Mouse (Mus musculus): ENCODE data around the gene Dhps. TPM values are rescaled to one million over a fixed set of nuclear protein-coding genes. Genes with fewer than 3 reads are reported as not detected.
"Not testable (repeated sequence)": the region's sequence is repeated elsewhere in the genome, so short reads cannot be mapped to it uniquely, and the experiment has no call there.

Gene Dhps
- polyA plus RNA-seq, 1 experiment from 2014 or later = 69.2 TPM

- Histone ChIP-seq H3K9me3 (replicated peaks) (no peaks in the 10 kb centered on the region), H3K4me3 (peak overlapping the region; percentile 87), H3K9ac (0 out of 2 replicates have a peak overlapping the region, but pooled peaks have one; percentile 85), H3K4me2 (replicated peaks) (peak overlapping the region; percentile 63), H3K27me3 (no peaks in the 10 kb centered on the region), H3K4me1 (peaks cover 12% of the 10 kb centered on the region), H3K27ac (peak overlapping the region; percentile 96; the same call in 1 of the 2 replicates), H3K36me3 (peaks cover 54% of the 10 kb centered on the region)
- 88% methylated on average over 5 of the region's 5 CpGs for WGBS
- no peak for ATAC-seq (ENCODE audit: low FRiP score)
Measured at GRCm38 (mm10) chr8:85071041-85071440, 516 bp upstream of the Dhps start.

- peak overlapping the region; percentile 96 for H3K27ac ChIP-seq
- H3K4me3 ChIP-seq = peak overlapping the region; percentile 87
- peak overlapping the region; percentile 63 for H3K4me2 ChIP-seq (replicated peaks)
- H3K27me3 ChIP-seq = no peaks in the 10 kb centered on the region
- 46% methylated on average over 9 of the region's 9 CpGs for WGBS
- H3K4me1 ChIP-seq = peaks cover 12% of the 10 kb centered on the region
- H3K9me3 ChIP-seq (replicated peaks) = no peaks in the 10 kb centered on the region
- H3K36me3 ChIP-seq = peaks cover 50% of the 10 kb centered on the region
- H3K9ac ChIP-seq = peak overlapping the region; percentile 85
- no peak for ATAC-seq (ENCODE audit: low FRiP score)
Measured at GRCm38 (mm10) chr8:85072364-85072929, 890 bp downstream of the Dhps start.

GRCm38 (mm10) chr8:85073041-85073612 lies 1.6 kb downstream of the Dhps start:
- Histone ChIP-seq H3K9ac (no peak overlapping the region; the same call in 1 of the 2 replicates), H3K27me3 (no peaks in the 10 kb centered on the region), H3K4me1 (peaks cover 12% of the 10 kb centered on the region), H3K9me3 (replicated peaks) (no peaks in the 10 kb centered on the region), H3K4me3 (0 out of 2 replicates have a peak overlapping the region, but pooled peaks have one; percentile 87), H3K4me2 (replicated peaks) (0 out of 2 replicates have a peak overlapping the region, but pooled peaks have one; percentile 19), H3K27ac (no peak overlapping the region), H3K36me3 (peaks cover 46% of the 10 kb centered on the region)
- ATAC-seq (ENCODE audit: low FRiP score) = no peak
- 94% methylated on average over 15 of the region's 15 CpGs for WGBS

- H3K27me3 ChIP-seq = no peaks in the 10 kb centered on the region
- H3K9me3 ChIP-seq (replicated peaks) = no peaks in the 10 kb centered on the region
- H3K4me1 ChIP-seq = peaks cover 12% of the 10 kb centered on the region
- WGBS = 88% methylated on average over 10 of the region's 10 CpGs
- no peak overlapping the region for H3K4me3 ChIP-seq
- peaks cover 43% of the 10 kb centered on the region for H3K36me3 ChIP-seq
- no peak overlapping the region for H3K4me2 ChIP-seq (replicated peaks)
- no peak for ATAC-seq (ENCODE audit: low FRiP score)
- no peak overlapping the region for H3K9ac ChIP-seq
- H3K27ac ChIP-seq = no peak overlapping the region
Measured at GRCm38 (mm10) chr8:85074167-85074566, 2.6 kb downstream of the Dhps start.

GRCm38 (mm10) chr8:85074617-85075016 lies 3.1 kb downstream of the Dhps start:
- Histone ChIP-seq H3K27ac (no peak overlapping the region), H3K4me2 (replicated peaks) (no peak overlapping the region), H3K9me3 (replicated peaks) (no peaks in the 10 kb centered on the region), H3K4me1 (peaks cover 15% of the 10 kb centered on the region), H3K36me3 (peaks cover 43% of the 10 kb centered on the region), H3K4me3 (no peak overlapping the region), H3K27me3 (no peaks in the 10 kb centered on the region), H3K9ac (no peak overlapping the region)
- WGBS = 94% methylated on average over 10 of the region's 10 CpGs
- ATAC-seq (ENCODE audit: low FRiP score) = no peak

- Histone ChIP-seq H3K36me3 (peaks cover 43% of the 10 kb centered on the region), H3K27ac (no peak overlapping the region), H3K9ac (no peak overlapping the region), H3K4me2 (replicated peaks) (no peak overlapping the region), H3K27me3 (no peaks in the 10 kb centered on the region), H3K9me3 (replicated peaks) (no peaks in the 10 kb centered on the region), H3K4me1 (peaks cover 15% of the 10 kb centered on the region), H3K4me3 (no peak overlapping the region)
- 66% methylated on average over 9 of the region's 9 CpGs for WGBS
- ATAC-seq (ENCODE audit: low FRiP score) = no peak
Measured at GRCm38 (mm10) chr8:85076001-85076400, 4.4 kb downstream of the Dhps start.

GRCm38 (mm10) chr8:85076993-85077392 lies 5.4 kb downstream of the Dhps start:
- H3K36me3 ChIP-seq = peaks cover 43% of the 10 kb centered on the region
- no peak overlapping the region for H3K4me2 ChIP-seq (replicated peaks)
- H3K9ac ChIP-seq = no peak overlapping the region
- peaks cover 19% of the 10 kb centered on the region for H3K4me1 ChIP-seq
- no peaks in the 10 kb centered on the region for H3K27me3 ChIP-seq
- no peak for ATAC-seq (ENCODE audit: low FRiP score)
- WGBS = 0% methylated on average over 2 of the region's 2 CpGs
- no peak overlapping the region for H3K27ac ChIP-seq
- H3K9me3 ChIP-seq (replicated peaks) = no peaks in the 10 kb centered on the region
- H3K4me3 ChIP-seq = no peak overlapping the region

GRCm38 (mm10) chr8:85080214-85080531 lies 8.6 kb downstream of the Dhps start:
- Histone ChIP-seq H3K4me2 (replicated peaks) (peak overlapping the region; percentile 71), H3K27ac (peak overlapping the region; percentile 62; the same call in 1 of the 2 replicates)
- 1% methylated on average over 25 of the region's 25 CpGs for WGBS

GRCm38 (mm10) chr8:85080532-85081215 lies 9.1 kb downstream of the Dhps start, which contains the start of gene Wdr83os:
Wdr83os (plus strand) TSS chr8:85080740.
- H3K4me1 ChIP-seq = peaks cover 29% of the 10 kb centered on the region
- peaks cover 25% of the 10 kb centered on the region for H3K36me3 ChIP-seq
- peak; percentile 18 for ATAC-seq (ENCODE audit: low FRiP score)
- peak within 1 kb of the TSS; percentile 90 for H3K4me3 ChIP-seq
- no peaks in the 10 kb centered on the region for H3K27me3 ChIP-seq
- no peaks in the 10 kb centered on the region for H3K9me3 ChIP-seq (replicated peaks)
- H3K9ac ChIP-seq = peak within 1 kb of the TSS; percentile 92
- H3K27ac ChIP-seq = peak within 1 kb of the TSS; percentile 62; the same call in 1 of the 2 replicates
- H3K4me2 ChIP-seq (replicated peaks) = peak within 1 kb of the TSS; percentile 71
- WGBS = under 1% methylated on average over 30 of the region's 30 CpGs

More at GRCm38 (mm10) chr8:85080214-85080531, 8.6 kb downstream of the Dhps start:
- Histone ChIP-seq H3K4me1 (peaks cover 29% of the 10 kb centered on the region), H3K36me3 (peaks cover 24% of the 10 kb centered on the region), H3K9me3 (replicated peaks) (no peaks in the 10 kb centered on the region), H3K4me3 (peak overlapping the region; percentile 90), H3K9ac (peak overlapping the region; percentile 92), H3K27me3 (no peaks in the 10 kb centered on the region)
- ATAC-seq (ENCODE audit: low FRiP score) = no peak

GRCm38 (mm10) chr8:85081216-85081555 lies 9.6 kb downstream of the Dhps start, which contains the start of gene Wdr83:
Wdr83 (minus strand) TSS chr8:85081306.
- Histone ChIP-seq H3K4me2 (replicated peaks) (peak within 1 kb of the TSS; percentile 71), H3K4me3 (peak within 1 kb of the TSS; percentile 90), H3K9me3 (replicated peaks) (no peaks in the 10 kb centered on the region), H3K27me3 (no peaks in the 10 kb centered on the region), H3K27ac (peak within 1 kb of the TSS; percentile 62; the same call in 1 of the 2 replicates), H3K36me3 (peaks cover 21% of the 10 kb centered on the region), H3K9ac (peak within 1 kb of the TSS; percentile 92), H3K4me1 (peaks cover 29% of the 10 kb centered on the region)
- peak; percentile 46 for ATAC-seq (ENCODE audit: low FRiP score)
- 3% methylated on average over 9 of the region's 9 CpGs for WGBS

GRCm38 (mm10) chr8:85082169-85082568 lies 10.6 kb downstream of the Dhps start:
- H3K9ac ChIP-seq; H3K9me3 ChIP-seq (replicated peaks); H3K27ac ChIP-seq; H3K4me3 ChIP-seq; ATAC-seq (ENCODE audit: low FRiP score); H3K27me3 ChIP-seq: not testable (repeated sequence)
- Histone ChIP-seq H3K36me3 (peaks cover 15% of the 10 kb centered on the region; the same call in 1 of the 2 replicates), H3K4me2 (replicated peaks) (0 out of 2 replicates have a peak overlapping the region, but pooled peaks have one; percentile 71), H3K4me1 (peaks cover 29% of the 10 kb centered on the region)
- 88% methylated on average over 4 of the region's 4 CpGs for WGBS

- no peaks in the 10 kb centered on the region for H3K27me3 ChIP-seq
- no peaks in the 10 kb centered on the region for H3K9me3 ChIP-seq (replicated peaks)
- H3K4me1 ChIP-seq = peaks cover 29% of the 10 kb centered on the region
- H3K36me3 ChIP-seq = peaks cover 15% of the 10 kb centered on the region; the same call in 1 of the 2 replicates
- no peak within 1 kb of the TSS; the same call in 1 of the 2 replicates for H3K27ac ChIP-seq
- peak within 1 kb of the TSS; percentile 61 for H3K4me3 ChIP-seq
- peak; percentile 73 for ATAC-seq (ENCODE audit: low FRiP score)
- H3K4me2 ChIP-seq (replicated peaks) = peak within 1 kb of the TSS; percentile 91
- H3K9ac ChIP-seq = peak within 1 kb of the TSS; percentile 76
- under 1% methylated on average over 30 of the region's 30 CpGs for WGBS
Measured at GRCm38 (mm10) chr8:85083108-85083813, 11.7 kb downstream of the Dhps start, which contains the start of gene Man2b1. Man2b1 (plus strand) TSS chr8:85083270.
